Mouse (Mus musculus) megakaryocyte, adult 5-6 weeks (primary cell): Measurements from ENCODE around the gene Hspb1. TPM values are rescaled to one million over a fixed set of nuclear protein-coding genes. Genes with fewer than 3 reads are reported as not detected.

Experiments
- ATAC-seq: 2 replicates; pipeline ENCODE4 v1.8.0; 2016; ENCODE audit warnings: mild to moderate bottlenecking, inconsistent platforms; ENCODE audit not compliant: poor library complexity, severe bottlenecking
- total RNA-seq, 2 experiments: library from RNA; stranded (forward) in 1 of 2; stranded (reverse) in 1 of 2; fragments of 153-499, 151-499 nt in 1 of 2; fragments of 221-1000, 200-1000 nt in 1 of 2; gene quantifications; 2 replicates each; pipeline versions ENCODE4 v1.2.3 to v1.2.4; 2015 to 2017

Hspb1 gene
- total RNA-seq, 2 experiments from 2014 or later, result not detected

GRCm38 (mm10) chr5:135910813-135911212, 23.1 kb downstream of the Hspb1 start:
- no peak for ATAC-seq

DNA sequence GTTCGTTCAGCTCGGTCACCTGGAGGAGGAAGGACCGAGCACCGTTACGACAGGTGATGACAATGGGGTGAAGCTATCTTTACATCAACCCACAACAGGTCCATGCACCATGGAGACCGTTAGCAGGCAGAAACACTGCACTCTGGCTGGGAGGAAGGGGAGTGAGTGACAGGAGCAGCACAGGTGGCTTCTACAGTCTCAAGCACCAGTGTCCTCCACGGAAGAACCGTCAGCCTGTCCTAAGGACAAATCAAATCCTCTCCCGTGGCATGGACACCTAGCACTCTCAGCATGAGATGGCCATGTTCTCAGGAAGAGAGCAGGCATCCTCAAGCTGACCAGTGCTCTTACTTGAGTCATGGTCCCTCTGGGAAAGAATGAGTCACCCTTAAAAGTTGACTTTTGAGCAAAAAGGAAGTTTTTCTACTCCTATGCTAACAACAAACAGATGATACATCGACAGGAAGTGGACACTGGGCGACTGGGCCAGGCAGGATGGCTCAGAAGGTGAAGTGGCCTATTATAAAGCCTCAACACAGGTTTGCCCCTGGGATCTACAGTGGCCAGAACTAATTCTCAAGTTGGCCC, 24.0 kb downstream of the Hspb1 start:
- ATAC-seq, result no peak

DNA sequence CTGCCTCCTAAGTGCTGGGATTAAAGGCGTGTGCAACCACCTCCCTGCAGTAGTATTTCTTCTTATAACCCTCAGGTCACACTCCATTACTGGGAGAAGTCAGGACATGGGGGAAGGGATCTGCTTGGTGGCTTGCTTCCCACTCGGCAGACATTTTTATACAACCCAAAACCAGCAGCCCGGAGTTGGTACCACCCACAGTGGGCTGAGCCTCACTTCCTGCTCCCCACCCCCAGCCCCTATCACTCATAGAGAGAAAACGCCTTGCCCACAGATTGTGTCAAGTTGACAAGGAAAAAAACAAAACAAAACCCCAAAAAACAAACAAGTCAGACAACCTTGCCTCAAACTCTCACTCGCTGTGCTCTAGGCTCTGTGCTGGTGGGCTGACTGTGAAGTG, 25.5 kb downstream of the Hspb1 start:
- peak; percentile 36; the same call in 1 of the 2 replicates for ATAC-seq

- peak; percentile 20; the same call in 1 of the 2 replicates for ATAC-seq
Observed at GRCm38 (mm10) chr5:135914156-135914555, 26.4 kb downstream of the Hspb1 start.

DNA sequence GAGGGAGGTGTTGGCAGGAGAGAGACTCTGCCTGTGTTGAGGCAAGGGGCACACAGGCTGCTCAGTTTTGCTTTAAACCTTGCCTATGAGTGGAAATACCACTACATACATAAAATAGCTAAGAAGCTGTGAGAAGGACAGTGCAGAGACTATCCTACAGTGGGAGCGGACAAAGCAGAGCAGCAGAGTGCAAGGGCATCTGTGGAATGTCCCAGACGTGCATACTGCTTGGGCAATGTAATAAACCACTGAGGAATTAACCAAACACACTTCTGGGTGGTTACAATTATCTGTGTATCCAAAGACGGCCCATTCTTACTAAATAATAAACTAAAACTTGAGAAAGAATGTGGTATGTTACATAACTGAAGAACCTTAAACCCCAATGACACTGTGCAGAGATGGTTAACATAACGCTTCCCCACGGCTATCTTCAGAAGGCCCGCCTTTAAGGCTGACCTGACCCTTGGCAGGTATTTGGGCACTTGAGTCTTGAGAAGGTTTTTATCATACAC, 28.4 kb downstream of the Hspb1 start:
- ATAC-seq, result peak; percentile 38; the same call in 1 of the 2 replicates

DNA sequence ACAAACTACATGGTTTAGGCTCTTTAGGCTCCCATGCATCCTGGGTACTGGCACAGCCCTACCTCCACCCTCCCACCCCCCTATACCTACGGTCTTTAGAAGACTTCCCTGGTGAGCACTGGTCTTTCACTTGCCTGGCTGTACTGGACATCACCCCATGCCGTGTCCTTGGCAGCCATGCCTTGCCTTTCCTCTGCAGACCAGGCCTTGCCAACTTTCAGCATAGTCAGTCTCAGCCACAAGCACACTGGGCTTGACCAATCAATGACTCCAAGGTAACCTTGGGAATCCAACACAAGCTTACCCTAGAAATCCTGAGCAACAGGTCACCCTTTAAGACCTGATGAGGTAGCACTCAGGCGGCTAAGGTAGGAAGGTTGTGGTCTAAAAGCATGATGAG, 28.9 kb downstream of the Hspb1 start:
- no peak for ATAC-seq

DNA sequence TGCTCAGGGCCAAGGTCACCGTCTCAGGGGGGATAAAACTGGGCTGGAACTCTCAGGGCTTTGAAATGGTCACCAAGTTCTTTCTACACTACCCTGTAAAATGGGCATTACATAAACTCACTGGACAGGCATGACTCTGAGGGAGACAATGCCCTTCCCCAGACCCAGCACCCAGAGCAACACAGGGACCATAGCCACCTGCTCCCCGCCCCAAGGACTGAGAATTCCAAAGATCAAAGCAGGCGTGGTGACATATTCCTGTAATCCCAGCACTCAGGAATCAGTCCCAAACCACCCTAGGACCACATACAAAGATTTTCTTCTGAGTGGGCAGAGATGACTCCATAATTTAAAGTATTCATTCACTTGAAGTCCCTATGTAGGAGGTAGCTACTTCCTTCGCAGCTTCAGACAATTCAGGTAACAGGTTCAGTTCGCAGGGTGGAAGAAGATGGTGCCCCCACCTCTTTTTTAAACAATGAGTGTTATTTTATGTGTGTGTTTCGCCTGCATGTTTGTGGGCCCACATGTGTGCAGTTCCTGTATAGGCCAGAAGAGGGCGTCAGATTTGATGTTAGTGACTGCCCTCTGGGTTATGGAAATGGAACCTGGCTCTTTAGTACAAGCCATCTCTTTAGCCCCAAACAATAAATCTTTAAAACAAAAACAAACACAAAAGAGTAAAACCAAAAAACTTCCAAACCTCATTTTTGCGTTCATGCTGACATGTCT, 29.8 kb downstream of the Hspb1 start:
- no peak for ATAC-seq

GRCm38 (mm10) chr5:135918059-135918437, 30.3 kb downstream of the Hspb1 start:
- ATAC-seq, result no peak

- ATAC-seq, result no peak
Observed at GRCm38 (mm10) chr5:135918593-135918992, 30.9 kb downstream of the Hspb1 start.

- no peak for ATAC-seq
Observed at GRCm38 (mm10) chr5:135919902-135920301, 32.2 kb downstream of the Hspb1 start.

DNA sequence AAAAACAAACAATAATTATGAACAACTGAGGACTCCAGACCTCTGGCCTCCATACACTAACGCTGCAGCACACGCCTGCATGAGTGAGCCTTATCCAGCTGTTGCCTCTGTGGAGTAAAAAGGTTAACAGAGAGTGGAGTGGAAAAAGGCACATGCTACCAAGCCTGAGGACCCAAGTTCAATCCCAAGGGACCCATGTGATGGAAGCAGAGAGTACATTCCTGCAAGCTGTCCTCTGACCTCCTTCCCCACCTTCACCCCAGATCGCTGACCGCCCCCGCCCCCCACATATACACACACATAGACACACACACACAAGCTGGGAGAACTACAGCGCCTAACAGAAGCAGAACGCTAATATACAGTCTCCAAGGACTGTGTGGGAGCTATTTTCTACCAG, 36.2 kb downstream of the Hspb1 start:
- no peak for ATAC-seq

DNA sequence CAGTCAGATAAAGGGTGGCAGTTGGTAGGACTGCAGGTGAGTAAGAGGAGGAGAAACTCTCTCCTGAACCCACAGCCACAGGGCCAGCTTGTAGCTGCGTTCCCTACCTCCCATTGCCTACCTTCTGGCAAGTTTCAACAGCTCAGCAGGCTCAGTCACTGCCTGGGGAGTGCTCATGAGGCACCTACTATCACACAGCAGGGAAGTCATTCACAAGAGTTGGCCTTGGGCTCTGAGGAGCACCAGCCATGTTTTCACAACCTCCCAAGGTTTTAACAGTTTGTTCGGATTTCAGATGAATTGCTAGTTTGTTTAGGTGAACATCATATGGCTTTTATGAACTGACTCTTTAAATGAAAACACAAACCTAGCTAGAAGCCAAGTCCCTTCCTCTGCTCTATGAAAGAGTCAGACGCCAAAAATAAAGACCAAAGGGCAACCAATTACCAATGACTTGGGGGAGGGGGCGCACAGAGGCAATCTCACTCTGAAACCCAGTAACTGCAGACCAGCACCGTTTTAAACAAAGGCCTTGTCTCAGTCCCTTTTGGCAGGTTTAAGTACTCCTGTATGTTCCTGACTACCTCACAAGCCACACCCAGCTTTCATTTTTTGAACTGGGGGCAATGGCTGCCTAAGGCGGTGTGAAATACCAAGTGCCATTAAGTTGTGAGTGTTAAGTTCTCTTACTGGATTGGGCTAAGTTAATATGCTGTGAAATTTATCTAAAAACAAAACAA, 42.1 kb downstream of the Hspb1 start:
- ATAC-seq, result no peak

DNA sequence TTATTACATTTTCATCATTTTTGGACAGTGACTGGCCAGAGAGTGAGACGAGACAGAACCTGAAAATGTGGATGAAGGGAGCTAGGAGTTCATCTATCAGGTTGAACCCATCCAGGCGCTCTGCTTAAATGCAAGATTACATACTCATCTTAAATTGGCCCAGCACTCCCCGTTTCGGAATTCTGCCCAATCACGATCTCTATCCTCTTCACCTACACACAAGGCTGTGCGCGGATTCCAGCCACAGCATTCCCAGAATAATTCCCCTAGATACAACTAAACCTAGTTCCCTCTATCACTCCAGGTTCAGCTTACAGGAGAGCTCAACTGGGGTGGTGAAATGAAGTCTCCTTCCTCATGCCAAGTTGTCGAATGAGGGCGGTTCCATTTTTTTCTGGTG, 43.8 kb downstream of the Hspb1 start:
- ATAC-seq, result no peak

- ATAC-seq, result no peak
Observed at GRCm38 (mm10) chr5:135932359-135932758, 44.6 kb downstream of the Hspb1 start.

DNA sequence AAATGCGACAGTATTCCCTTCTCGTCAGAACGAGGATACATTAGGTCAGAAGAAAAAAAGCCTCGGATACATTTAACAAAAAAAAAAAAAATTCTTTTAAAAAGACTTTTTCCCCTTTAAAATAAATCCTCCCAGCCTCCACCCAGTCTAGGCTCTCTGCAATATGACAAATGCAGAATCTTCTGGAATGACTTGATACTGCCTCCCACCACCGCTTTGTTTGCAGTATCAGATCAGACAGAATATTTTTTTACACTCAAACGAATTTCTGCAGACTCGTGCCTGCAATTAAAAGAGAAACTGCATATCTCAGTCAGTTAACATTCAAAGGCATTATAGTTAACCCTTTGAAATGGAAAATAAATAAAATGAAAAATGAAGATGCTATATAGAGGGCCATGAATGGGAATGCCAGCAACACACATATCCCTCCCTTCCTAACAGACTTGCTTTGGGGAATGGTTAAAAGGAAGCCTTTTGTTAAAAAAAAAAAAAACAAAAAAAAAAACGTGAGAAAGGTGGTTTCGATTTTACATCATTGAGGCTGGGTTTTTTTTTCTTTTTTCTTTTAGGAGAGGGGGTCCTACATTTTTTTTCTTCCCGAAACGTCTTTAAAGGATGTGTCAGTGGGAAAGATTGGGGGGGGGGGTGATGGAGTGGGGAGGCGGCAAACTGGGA, 45.6 kb downstream of the Hspb1 start:
- no peak for ATAC-seq

- peak; percentile 68 for ATAC-seq
Observed at GRCm38 (mm10) chr5:135933900-135934441, 46.3 kb downstream of the Hspb1 start.

DNA sequence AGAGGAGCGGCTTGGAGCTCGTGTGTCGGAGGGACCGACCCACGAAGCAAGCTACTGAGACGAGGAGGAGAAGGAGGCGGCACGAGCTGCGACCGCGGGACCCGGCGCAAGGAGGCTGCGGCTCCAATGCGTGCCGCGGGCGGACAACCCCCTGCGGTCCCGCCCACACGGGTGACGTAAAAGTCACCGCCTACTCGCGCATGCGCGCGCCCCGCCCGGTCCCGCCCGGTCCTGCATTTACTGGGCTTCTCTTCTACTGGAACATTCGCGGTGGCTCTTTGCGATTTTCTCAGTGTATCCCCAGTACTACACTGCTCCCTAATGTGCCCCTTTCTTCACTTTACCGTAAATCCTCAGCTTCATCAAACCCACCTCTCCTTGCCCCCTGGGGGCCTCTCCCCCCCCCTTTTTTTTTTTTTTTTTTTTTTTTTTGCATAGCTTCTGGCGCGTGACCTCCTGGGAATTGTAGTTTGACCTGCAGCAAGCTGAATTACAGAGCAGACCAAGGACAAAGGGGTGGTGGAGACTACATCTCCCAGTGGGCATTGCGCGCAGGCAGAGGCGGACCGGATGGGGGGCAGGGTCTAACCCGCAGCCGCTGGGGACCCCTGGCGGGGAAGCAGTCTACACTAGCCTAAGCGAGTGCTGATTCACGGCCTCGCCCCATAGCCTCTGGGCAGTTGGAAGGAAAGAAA, 46.9 kb downstream of the Hspb1 start, which contains the start of gene Ywhag:
TSS of gene Ywhag (minus strand) at position 136 of the 695 bp plus-strand sequence.
- ATAC-seq, result peak; percentile 90

DNA sequence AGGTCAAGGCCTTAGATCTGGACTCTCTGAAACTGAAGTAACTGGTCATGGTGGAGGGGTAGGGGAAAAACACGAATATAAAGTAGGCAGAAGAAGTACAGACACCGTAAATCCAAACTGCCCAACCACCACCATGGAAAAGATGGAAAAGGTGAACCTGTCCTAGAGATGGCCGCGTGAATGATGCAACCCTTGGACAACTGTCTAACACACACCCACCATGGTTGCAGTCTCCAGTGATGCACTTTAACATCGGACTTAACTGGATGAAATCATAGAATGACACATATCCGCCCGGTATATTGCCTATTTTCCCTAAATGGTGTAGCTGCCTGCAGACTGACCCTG, 47.4 kb downstream of the Hspb1 start:
- peak; percentile 13 for ATAC-seq

- no peak for ATAC-seq
Observed at GRCm38 (mm10) chr5:135935641-135936190, 48.0 kb downstream of the Hspb1 start.
